Comparison of ENCODE assay signal across 9 mouse cellular contexts in the genomic region with DNA sequence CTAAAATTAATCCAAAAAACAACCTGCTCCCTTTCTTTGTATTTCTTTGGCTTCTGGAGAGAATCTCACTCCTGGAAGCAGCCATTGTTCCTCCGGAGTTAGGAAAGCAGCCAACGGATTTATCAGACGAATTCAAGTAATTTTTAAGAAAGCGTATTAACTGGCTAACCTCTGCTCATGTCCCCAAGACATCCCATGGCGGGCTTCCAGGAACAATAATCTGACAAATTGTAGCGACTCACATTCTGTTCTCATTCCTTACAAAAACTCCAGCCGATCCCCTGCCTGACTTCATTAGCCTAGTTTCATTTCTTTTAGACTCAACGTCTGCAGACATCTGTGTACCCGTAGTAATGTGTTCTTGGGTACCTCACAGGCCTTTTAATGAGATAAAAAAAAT. TPM values are rescaled to one million over a fixed set of nuclear protein-coding genes. Genes with fewer than 3 reads are reported as not detected.
DNase-seq lines count a peak whose midpoint lies in the region; ATAC-seq and TF ChIP-seq lines count a peak whose summit lies in the region.
"Had no signal": no experiment of that assay in that cellular context is flagged by ENCODE, and none has a peak within 500 bp of the region (broad histone marks: within the 10 kb centered on the region; RNA-seq: fewer than 3 reads in every experiment).

No protein-coding gene starts in this region.

- no peaks in the 10 kb centered on the region for H3K9me3 ChIP-seq in forebrain, postnatal 0 days (ENCODE audit: low read length)
- H3K9me3 ChIP-seq in forebrain, embryonic 14.5 days (replicated peaks; ENCODE audit: control insufficient read depth, low read length): no peaks in the 10 kb centered on the region
- H3K9me3 ChIP-seq in heart, embryonic 13.5 days: no peaks in the 10 kb centered on the region

- no peak for ATAC-seq in forebrain, postnatal 0 days
- no peak for ATAC-seq in forebrain, embryonic 14.5 days
- no peak for ATAC-seq in heart, embryonic 13.5 days (ENCODE audit: extremely low read depth, insufficient number of reproducible peaks, low FRiP score, low TSS enrichment)

- H3K27me3 ChIP-seq in forebrain, postnatal 0 days (ENCODE audit: insufficient read depth, low read length): no peaks in the 10 kb centered on the region
- H3K27me3 ChIP-seq in forebrain, embryonic 14.5 days (replicated peaks; ENCODE audit: control insufficient read depth, insufficient read depth, low read length): no peaks in the 10 kb centered on the region
- no peaks in the 10 kb centered on the region for H3K27me3 ChIP-seq in heart, embryonic 13.5 days (replicated peaks)

- no peak overlapping the region for H3K9ac ChIP-seq in forebrain, postnatal 0 days
- no peak overlapping the region for H3K9ac ChIP-seq in forebrain, embryonic 14.5 days (ENCODE audit: low read length)
- no peak overlapping the region for H3K9ac ChIP-seq in heart, embryonic 13.5 days

- 0 out of 2 replicates have a peak overlapping the region, but pooled peaks have one; percentile 21 for H3K27ac ChIP-seq in forebrain, postnatal 0 days (ENCODE audit: low read depth, low read length)
- no peak overlapping the region for H3K27ac ChIP-seq in forebrain, embryonic 14.5 days (ENCODE audit: low read depth, low read length)
- H3K27ac ChIP-seq in heart, embryonic 13.5 days (replicated peaks): peak overlapping the region; percentile 71

- H3K4me1 ChIP-seq in forebrain, postnatal 0 days (ENCODE audit: insufficient read depth): 0 out of 2 replicates have a peak, but pooled peaks cover 7% of the 10 kb centered on the region
- H3K4me1 ChIP-seq in forebrain, embryonic 14.5 days (ENCODE audit: control insufficient read depth, insufficient read depth, low read length): no peaks in the 10 kb centered on the region
- peaks cover 65% of the 10 kb centered on the region for H3K4me1 ChIP-seq in heart, embryonic 13.5 days

- no peaks in the 10 kb centered on the region for H3K36me3 ChIP-seq in forebrain, postnatal 0 days (ENCODE audit: insufficient read depth)
- H3K36me3 ChIP-seq in forebrain, embryonic 14.5 days (ENCODE audit: control insufficient read depth, insufficient read depth, low read length): no peaks in the 10 kb centered on the region
- H3K36me3 ChIP-seq in heart, embryonic 13.5 days: peaks cover 34% of the 10 kb centered on the region

- H3K4me2 ChIP-seq in forebrain, postnatal 0 days (ENCODE audit: low read depth): no peak overlapping the region
- H3K4me2 ChIP-seq in forebrain, embryonic 14.5 days (ENCODE audit: low read length): no peak overlapping the region
- H3K4me2 ChIP-seq in heart, embryonic 13.5 days: no peak overlapping the region

- whole genome bisulfite sequencing in forebrain, postnatal 0 days: 36% methylated on average over 9 of the region's 9 CpGs
- WGBS in forebrain, embryonic 14.5 days: 45% methylated on average over 9 of the region's 9 CpGs
- WGBS in heart, embryonic 13.5 days: 53% methylated on average over 9 of the region's 9 CpGs

- TF ChIP-seq CTCF in forebrain, postnatal 0 days (IDR thresholded peaks at IDR 0.05; ENCODE audit: low read depth): no peak

- no peak overlapping the region for H3K4me3 ChIP-seq in forebrain, postnatal 0 days (ENCODE audit: low read depth, low read length)
- H3K4me3 ChIP-seq in forebrain, embryonic 14.5 days (ENCODE audit: low read depth, low read length): no peak overlapping the region
- no peak overlapping the region for H3K4me3 ChIP-seq in heart, embryonic 13.5 days
- H3K4me3 ChIP-seq: erythroblast, embryonic 14.5 days had no signal

- DNase-seq in forebrain, postnatal 0 days: no peak
- DNase-seq in forebrain, embryonic 14.5 days (ENCODE audit: low spot score): no peak
- peak; percentile 31 for DNase-seq in NIH3T3 (ENCODE audit: low read depth)
- peak; percentile 77 to 81 for DNase-seq in kidney, postnatal 36 days
- no peak for DNase-seq in T-cell, adult 2 months (ENCODE audit: low spot score)
- DNase-seq in ovary, postnatal 36 days (ENCODE audit: low spot score): no peak
- DNase-seq in cerebellum, postnatal 36 days: no peak

RNA-seq across cellular contexts. Expression of gene A930033H14Rik, which starts 45.7 kb away (rescaled TPM):
- 1.2 and 1.4 TPM in 2 replicates for total RNA-seq in forebrain, postnatal 0 days (2014; rRNA removed)
- polyA plus RNA-seq in forebrain, postnatal 0 days (2015; fragmentation: Nextera tagmentation; extraction: Ambion mirVana): 0.78 and 1.9 TPM in 2 replicates
- 0.71 and 1.0 TPM in 2 replicates for polyA plus RNA-seq in forebrain, embryonic 14.5 days (2014; fragmentation: Nextera tagmentation; extraction: Ambion mirVana)
- polyA plus RNA-seq in heart, embryonic 13.5 days (2015; fragmentation: Nextera tagmentation; extraction: Ambion mirVana): 1.6 TPM in 2 replicates
- polyA plus RNA-seq: erythroblast, embryonic 14.5 days had no signal

Comparison
In these comparisons a context has a peak if more than half of its experiments do, and no peak if none do; other contexts are left out.
1. DNase-seq: peak in NIH3T3 (single experiment) and kidney, postnatal 36 days (2 of 2); none in forebrain, postnatal 0 days (single experiment), forebrain, embryonic 14.5 days (single experiment), T-cell, adult 2 months (single experiment), ovary, postnatal 36 days (single experiment) and cerebellum, postnatal 36 days (0 of 2).